Mouse (Mus musculus) layer of hippocampus, adult 9-10 months (tissue): ENCODE measurements around the gene Cfap57.
"Not testable (repeated sequence)": the region's sequence is repeated elsewhere in the genome, so short reads cannot be mapped to it uniquely, and the experiment has no call there.

Experiments
- DNase-seq: peaks from one replicate; pipeline ENCODE4 v3.0.0; 2022; ENCODE audit warnings: low spot score

The Cfap57 gene

DNA sequence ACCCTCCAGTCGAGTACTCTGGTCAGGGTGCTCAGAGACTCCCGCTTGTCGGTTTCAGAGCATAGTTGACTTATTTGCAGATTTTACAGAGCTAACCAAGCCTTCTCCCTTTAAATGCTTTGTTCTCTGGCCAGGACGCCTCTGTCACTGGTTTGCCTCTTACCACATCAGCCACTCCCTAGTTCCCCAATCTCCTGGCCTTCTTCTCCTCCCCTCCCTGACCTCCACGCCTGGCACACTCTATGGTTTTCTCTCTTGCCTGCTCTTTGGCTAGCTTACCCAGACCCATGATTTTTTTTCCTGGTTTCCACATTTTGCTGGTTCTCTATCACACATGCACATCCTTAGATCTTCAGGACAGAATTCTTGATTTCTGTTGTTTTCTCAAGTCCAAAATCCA is 102.4 kb downstream of the Cfap57 start:
- DNase-seq: no peak

DNA sequence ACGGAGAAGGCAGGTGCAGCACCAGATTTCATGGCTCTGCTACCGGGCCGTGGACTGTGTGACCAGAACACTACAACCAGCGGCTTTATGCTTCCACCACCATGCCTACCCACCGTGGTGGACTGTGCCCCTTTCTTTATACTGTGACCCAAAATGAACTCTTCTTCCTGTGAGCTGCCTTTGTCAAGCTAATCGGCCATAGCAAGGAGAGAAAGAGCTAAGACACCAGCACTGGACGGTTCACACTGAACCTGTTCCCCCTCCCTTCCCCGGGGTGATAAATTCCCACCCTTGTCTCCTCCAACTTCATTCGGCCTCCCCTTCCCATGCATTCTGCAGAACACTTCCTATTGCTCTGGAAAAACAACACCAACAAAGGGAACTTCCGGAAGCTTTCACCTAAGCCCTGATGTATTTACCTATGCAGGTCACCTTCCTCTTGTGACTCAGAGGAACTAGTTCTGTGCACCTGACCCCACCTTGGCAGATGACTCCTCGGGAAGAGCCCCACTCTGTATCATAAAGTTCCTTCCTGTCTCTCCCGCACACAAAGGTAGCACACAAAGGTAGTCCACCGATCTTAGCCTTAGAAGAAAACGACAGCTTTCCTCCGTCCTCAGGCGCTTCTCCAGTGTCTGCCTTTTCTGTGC is 103.0 kb downstream of the Cfap57 start:
- no peak for DNase-seq

DNA sequence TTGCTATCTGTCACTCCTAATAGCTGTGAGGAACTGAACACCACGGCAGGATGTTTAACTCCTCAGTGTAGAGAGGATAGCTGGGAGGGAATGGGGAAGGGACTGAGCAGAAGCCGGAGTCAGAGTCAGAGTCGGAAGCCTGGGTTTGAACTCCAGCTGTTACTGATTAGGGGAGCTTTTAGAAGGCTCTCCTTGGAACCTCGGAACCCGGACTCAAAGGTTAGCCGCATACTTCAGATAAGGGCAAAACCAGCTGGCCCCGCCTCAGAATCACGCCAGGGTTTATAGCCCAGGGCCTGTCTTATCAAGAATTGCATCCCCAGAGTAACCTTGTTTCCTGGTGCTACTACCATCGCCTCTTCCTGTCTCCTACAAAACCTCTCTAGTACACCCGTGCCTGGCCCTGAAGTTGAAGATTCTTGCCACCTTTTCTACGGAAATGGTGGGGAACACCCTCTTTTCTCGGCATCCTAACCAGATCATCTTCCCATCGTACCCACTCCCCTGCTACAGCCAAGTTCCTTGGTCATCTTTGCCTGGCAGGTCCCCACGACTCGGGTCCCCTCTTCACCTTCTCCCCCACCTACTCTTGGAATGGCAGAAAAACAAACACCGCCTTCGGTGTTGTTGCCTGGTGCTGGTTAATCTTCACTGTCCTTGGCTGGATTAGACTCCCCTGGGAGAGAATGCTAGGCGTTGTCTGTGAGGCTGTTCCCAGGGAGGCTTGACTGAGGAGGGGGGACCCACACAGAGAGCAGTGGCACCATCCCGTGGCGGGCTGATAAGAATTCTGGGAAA is 103.7 kb downstream of the Cfap57 start:
- DNase-seq: no peak

DNA sequence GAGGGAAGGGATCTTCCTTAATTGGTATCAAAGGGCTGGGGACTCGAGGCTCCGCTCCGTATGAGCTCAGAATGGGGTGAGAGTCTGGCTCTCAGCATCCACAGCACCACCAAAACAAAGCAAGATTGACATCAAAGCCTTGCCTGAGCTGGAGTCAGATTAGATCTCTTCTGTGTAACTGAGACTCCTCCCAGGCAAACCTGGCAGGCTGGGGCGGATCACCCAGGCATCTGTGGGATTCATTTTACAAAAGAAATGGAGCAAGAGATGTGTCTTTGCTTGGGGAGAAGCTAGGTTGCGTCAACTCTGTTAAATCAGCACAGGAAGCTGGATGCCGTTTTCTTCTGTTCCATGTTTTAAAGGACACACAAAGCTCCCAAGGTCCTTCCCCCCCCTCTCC is 111.5 kb downstream of the Cfap57 start:
- DNase-seq: no peak

DNA sequence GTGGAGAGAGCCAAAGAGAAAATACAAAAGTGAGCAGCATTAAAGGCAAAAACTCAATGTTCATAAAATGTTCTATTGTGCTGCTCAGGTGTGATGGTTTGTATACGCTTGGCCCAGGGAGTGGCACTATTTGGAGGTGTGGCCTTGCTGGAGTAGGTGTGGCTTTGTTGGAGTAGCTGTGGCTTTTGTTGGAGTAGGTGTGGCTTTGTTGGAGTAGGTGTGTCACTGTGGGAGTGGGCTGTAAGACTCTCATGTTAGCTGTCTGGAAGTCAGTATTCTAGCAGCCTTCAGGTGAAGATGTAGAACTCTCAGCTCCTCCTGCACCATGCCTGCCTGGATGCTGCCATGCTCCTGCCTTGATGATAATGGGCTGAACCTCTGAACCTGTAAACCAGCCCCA is 113.4 kb downstream of the Cfap57 start:
- not testable (repeated sequence) for DNase-seq

DNA sequence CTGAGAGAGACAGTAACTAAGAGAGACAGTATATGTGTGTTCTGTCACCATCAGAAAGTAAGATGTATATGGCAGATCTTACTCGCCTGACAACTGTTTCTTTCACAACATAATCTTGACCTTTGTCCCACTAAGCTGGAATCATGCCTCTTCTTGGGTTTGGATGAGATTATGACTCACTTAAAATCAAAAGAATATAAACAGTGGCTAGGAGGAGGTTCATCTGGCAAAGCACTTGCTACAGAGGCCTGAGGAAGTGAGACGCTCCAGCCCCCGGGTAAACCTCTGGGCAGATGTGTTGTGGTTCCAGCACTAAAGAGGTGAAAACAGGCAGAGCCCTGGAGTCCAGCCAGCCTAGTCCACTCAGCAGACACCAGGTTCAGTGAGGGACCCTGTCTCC is 115.0 kb downstream of the Cfap57 start:
- DNase-seq: no peak
